Mouse (Mus musculus): ENCODE data around the gene Dusp1. TPM values are rescaled to one million over a fixed set of nuclear protein-coding genes. Genes with fewer than 3 reads are reported as not detected.

Gene Dusp1
- total RNA-seq (2021), result 30.8 and 37.8 TPM in 2 replicates
- long read RNA-seq, transcript Dusp1-202 (4 exons, 1,990 nt), result major isoform, 12 of 16 reads
- long read RNA-seq, partial matches to known transcripts, result 0 of 16 reads
- long read RNA-seq, other reads (novel, unspliced or antisense), result 4 of 16 reads

DNA sequence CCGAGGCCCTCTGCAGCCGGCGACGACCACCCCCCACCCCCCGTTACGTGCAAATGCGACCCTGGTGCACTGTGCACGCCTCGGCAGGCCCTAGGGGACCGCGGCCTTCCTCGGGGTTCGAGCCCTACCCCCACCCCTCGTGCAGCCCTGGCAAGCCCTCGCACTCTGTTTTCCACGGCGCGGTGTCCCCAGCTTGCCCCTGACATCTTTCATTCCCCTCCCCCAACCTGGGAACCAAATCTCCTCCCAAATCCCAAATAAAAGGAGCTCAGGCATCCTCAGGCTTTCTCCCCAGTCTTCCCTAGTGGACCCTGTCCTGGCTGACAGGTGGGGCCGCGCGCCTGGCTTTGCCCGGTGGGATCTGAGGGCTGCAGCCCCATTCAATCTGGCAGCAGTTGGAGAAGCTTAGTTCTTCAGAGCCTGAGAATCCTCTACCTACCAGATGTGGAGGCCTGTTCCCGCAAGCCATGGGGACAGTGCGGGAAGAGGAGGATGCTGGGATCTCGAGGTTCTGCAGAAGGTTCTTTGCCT, at the start of gene Dusp1:
Gene Dusp1 (minus strand): TSS at position 478 of the 531 bp plus-strand sequence.
- no peak for DNase-seq

DNA sequence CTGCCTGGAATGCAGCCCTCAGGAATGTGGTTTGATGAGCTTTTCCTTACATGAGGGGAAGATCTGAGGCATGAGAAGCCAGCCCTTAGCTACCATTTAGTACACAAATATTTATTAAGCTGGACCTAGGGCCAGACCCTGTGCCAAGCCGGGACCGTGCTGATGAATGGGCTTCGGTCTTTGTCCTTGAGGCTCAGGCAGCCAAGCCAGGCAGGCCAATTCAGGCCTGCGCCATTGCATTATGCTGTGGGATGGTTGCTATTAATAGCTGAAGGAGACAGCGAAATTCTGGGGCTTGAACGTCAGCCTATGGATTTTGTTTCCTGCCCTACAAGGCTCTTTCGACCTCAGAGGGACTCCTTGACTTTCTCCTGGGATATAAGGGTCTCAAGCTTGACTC, 49.4 kb upstream of the Dusp1 start:
- peak; percentile 70 for DNase-seq

DNA sequence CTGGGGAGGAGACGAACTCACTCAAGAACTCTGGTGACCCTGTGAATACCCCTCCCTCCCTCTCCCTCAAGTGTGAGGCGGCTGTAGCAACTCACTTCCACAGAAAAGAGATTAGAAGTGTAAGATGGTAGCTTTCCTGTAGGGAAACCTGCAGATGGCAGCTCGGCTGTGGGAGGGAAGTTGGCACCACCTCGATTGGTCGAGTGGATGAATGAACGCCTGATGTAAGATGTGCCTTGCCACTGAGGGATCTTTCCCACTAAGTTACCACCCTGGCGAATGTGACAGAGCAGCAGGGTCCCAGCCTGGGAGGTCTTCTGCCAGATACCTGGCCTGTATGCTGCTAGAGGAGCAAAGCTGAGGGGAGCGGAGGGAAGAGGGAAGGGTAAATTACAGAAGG, 47.9 kb upstream of the Dusp1 start:
- no peak for DNase-seq

DNA sequence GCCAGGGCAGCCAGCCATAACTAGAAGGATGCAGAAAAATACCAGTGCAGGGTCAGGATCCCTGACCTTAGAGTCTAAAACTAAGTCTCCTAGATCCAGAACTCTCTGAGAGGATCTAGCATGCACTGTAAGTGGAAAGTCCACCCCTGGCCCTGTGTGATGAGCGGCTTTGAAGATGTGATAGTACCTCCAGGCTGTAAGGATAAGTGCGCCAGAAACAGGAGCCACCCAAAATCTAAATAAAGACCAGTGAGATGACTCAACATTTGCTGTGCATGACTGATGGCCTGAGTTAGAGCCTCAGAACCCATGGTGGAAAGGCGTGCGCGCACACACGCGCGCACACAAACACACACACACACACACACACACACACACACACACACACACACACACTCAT, 46.9 kb upstream of the Dusp1 start:
- DNase-seq, result no peak

DNA sequence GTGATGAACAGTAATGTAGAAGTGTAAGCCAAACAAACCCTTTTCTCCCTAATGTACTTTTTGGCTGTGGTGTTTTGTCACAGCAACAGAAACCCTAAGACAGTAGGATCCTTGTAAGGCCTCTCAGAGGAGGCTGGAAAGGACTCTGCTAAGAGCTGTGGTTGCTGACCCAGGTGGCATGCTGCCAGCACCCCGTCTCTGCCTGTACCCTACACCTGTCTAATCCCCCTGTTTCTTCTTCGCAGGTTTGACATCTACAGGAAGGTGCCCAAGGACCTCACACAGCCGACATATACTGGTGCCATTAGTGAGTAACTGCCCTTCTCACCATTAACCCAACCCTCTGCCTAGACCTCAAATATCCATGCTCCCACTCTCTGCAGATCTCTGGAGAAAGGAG, 46.4 kb upstream of the Dusp1 start:
- no peak for DNase-seq

DNA sequence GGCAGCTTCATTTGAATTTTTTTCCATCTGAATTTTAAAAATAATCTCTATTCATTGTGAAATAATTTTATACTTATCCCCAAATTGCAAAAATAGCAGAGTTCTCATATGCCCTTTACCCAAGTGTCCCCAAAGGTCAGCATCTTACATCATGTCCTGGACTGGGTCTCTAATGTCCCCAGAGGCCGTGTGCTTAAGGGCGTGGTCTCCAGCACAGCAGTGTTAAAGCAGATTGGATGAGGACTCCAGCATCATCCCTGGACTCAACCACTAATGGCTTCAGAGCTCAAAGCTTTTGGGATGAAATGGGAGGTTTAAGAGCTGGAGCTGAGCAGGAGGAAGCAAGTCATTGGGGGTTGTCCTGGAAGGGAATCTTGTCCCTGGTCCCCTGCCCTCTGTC, 44.6 kb upstream of the Dusp1 start:
- no peak for DNase-seq

DNA sequence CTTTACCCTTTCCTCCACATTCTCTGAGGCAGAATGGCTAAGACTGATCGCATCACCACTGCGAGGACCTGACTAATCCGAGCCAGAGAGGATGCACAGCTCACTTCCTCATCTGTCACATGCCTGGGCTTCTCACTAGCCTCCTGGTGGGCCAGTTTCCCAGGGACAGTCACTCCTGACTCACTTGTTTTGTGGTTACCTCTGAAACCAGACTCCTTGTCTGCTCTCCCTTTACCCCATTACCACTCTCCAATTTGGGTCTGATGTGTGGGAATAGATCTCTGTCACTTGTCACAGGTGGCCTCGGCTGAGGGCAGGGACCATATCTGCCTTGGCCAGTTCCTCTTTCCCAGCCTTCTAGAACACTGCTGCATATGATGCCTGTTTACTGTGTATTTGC, 43.7 kb upstream of the Dusp1 start:
- DNase-seq, result no peak

DNA sequence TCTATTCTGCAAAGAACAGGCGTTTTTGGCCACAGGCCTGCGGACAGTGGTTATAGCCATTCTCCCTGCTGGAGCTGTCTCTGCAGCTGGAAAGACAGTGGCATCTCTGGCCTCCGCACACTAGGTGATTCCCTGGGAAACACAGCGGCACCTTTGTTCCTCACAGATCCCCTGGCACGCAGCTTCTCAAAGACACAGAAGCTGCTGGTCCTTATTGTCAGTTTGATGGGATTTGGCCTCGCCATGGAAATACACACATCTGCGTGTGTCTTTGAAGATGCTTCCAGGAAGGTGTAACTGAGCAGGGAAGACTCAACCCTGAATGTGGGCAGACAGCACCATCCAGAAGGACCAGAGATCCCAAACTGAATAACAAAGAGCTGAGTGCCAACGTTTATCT, 41.4 kb upstream of the Dusp1 start:
- no peak for DNase-seq

DNA sequence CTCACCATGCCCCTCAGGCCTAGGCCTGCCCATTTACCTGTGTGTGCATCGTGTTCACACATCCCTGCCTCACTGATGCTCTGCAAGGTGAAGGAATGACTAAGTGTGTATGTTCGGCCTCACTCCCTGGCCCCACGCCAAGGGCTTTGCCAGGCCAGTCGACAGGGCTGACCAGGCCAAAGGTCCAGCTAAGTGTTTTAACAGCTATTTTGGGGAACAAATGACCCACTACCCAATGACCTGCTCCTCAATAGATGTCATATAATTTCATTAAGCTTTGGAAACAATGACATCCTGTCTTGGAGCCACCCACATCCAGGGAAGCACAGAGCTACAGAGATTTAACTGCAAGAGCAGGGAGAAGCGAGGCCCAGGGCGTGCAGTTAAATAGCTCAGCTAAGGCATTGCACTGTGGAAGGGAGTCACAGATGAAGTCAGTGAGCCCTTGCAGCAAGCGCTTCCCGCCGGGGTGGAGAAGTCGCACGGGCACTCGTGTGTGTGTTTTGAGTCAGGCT, 40.5 kb upstream of the Dusp1 start:
- peak; percentile 69 for DNase-seq

DNA sequence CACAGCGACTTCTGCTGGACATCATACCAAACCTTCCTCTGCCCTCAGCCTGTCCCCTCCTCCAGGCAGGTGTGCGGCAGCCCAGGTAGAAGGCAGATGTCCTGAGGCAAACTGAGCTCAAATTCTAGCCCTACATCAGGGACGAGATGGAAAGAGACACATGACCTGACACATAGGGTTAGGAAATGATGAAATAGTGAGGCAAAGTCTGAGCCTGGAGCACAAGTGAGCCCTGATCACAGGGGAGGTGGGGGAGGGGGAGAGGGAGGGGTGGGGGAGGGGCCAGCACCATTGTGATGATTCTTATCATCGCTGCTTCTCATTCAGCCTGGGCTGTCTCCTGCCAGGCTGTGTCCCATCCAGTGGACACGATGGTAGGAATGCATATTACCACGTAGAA, 40.0 kb upstream of the Dusp1 start:
- no peak for DNase-seq

DNA sequence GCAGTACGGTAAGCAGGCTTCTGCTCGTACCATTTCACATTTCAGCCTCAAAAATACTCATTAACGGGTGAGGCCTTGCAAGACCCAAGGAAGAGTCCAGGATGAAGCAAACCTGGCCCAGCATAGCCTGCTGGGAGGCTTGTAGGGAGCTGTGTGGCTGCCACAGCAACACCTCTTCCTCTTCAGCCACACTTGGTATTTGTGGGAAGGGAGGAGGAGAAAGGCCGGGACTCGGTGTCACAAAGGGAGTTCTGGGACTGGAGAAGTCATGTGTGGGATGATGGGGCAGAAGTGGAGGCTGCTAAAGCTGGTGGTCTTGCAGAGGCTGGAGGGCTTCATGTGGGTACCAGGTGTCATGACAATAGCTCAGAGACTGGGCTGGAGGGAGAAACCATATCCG, 39.6 kb upstream of the Dusp1 start:
- DNase-seq, result no peak

DNA sequence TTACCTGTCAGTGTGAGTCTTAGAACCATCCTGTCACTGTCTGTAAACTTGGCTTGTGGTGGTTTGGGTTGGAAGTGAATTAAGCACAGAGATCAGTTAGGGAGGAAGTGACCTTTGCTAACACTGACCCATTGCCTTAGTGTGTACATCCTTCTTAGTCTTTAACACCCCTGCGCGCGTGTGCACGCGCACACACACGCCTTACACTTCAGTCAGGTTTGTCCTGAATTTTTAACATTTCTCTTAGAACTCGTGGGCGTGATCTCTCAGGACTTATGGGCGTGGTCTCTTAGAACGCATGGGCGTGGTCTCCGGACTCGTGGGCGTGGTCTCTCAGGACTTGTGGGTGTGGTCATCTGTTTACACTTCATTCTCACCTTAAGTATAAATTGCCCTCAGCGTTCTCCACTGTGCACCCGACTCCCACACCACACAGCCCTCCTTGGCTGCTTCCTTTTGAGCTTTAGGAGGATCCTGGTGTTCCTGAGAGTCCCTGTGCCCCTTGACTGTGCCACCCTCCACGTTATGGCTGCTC, 39.1 kb upstream of the Dusp1 start:
- DNase-seq, result no peak

DNA sequence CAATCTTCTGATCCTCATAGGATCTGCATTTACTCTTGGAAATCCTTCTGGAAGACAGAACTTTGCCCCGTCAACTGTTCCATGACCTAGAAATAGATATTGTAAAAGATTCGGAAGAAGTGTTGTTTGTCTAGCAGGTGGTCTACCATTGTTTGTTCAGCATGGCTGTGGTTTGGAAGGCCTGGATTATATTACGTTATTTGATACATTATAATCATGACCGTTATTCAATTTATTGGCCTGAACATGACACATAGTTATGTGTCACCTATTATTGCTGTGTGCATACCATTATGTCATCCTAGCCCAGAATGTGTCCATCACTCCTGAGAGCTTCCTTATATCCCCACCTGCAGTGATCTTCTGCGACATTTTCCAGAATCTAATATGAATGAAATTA, 36.9 kb upstream of the Dusp1 start:
- no peak for DNase-seq

DNA sequence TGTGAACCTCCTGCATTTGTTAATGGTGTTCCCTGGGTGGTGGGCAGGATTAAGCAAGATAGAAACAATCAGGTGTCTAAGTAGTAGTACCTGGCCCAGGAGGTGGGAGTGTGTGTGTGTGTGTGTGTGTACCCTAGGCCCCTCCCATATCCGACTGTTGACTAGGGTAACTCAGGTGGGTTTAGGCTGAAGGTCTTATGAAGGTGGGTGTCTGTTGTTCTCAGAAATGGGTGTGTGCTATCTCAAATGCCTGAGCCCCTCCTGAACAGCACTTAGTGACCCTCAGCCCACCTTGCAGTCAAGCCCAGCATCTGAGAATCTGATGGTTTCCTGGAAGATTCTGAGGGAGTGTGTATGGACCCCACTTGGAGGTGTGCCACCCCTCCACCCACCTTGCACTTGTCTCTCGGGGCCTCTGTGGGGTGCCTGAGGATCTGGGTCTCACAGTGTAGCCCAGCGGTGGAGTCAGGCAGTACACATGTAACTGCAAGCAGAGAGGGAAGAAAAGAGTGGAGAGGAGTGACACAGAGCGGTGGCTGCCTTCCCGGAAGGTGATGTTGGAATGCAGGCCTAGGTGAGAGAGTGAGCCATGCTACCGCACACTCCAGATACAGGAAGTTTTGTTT, 35.0 kb upstream of the Dusp1 start:
- no peak for DNase-seq

DNA sequence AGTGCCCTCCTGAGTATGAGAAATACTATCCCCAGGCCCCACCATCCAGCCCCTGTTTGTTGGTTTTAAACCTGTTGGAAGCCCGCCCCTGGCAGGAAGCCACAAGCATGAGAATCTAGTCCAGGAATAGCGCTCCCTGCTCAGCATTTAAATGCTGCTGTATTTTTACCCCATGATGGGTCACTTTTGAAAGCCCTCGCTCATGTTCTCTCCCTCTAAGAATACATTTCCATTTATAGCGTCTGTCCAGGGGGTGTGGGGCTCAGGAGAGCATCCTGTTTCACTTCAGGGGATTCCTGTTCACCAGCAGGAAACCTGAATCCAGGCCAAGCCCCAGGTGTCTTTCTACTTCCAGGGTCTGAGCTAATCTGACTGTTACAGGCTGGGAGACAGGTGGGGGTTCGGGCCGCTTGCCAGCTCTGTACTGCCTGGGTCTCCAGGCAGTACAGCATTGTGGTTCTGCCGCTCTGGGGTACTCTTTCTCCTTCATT, 34.3 kb upstream of the Dusp1 start:
- peak; percentile 58 for DNase-seq

DNA sequence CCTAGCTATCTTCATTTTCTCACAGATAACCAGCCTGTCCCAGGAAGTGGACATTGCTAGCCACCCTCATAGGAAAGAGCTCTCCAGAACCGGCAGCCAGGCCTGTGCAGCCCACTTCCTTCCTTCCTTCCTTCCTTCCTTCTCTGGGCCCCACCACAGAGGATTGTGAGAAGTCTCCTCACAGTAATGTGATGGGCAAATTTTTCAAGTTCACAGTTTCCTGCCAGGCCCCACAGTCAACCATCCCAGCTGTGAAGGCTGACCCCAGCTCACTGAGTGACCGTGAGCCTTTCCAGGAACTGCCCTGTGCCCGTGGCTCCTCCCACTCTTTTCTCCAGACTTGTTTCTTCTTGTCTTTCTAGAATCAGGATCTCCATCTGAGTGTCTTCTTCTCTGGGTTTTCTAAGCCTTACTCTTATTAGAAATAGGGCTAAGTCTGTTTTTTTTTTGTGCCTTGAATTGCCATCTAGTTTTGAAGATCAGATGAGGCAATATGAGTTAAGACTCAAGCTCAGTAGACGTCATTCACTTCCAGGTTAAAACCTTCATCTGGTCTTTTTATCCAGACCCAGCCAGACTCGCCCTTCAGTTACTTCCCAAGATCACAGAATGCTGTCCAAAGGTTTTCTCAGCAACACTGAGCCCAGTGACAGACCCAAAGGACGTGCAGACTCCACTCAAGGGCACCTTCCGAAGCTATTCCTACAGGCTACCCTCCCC, 33.7 kb upstream of the Dusp1 start:
- no peak for DNase-seq

DNA sequence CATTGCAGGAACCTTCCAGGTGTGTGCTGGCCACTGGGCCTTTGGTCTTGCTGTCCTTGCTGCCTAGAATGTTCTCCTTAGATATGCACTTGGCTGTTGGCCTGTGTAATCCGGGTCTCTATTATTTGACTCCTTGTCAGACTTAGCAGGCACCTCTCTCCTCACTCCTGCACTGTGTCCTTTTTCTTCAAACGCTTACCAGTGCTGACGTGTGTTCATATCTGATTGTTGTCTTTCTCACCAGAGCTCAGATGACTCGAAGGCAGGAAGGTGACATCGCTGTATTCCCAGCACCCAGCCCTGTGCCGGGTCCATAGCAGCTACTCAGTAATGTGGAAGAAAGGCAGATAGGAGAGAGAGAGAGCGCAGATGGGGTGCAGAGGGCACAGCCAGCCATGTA, 33.0 kb upstream of the Dusp1 start:
- DNase-seq, result no peak

DNA sequence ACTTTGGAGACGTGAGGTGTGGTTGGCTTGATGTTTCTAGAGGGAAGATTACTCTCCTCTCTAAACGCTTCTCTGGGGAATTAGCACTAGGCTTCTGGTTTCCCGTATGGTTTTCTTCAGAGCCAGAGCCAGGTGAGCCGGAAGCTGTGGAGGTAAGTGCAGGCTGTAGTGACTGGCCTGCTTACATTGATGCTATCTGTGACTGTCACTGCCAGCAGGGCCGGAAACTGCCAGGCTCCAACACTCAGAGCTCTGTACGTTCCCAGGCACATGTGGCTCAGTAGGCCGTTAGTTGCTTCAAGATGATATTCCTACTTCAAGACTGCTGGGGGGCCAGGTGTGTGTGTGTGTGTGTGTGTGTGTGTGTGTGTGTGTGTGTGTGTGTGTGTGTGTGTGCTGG, 32.2 kb upstream of the Dusp1 start:
- no peak for DNase-seq

DNA sequence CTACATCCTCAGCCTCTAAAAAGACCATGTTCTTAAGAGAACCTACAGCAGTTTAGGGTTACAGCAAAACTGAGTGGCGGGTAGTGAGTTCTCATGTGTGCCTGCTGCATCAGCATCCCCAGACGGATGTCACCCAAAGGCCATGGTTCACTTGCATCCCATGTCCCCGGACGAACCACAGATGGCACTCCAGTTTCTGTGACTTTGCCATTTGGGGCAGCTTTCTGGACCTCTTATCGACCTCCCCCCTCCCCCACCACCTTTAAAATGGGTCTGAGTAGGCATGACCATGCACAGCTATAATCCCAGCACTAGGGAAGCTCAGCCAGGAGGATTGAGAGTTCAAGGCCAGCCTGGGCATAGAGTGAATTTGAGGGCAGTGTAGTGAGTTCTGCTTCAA, 31.3 kb upstream of the Dusp1 start:
- no peak for DNase-seq

DNA sequence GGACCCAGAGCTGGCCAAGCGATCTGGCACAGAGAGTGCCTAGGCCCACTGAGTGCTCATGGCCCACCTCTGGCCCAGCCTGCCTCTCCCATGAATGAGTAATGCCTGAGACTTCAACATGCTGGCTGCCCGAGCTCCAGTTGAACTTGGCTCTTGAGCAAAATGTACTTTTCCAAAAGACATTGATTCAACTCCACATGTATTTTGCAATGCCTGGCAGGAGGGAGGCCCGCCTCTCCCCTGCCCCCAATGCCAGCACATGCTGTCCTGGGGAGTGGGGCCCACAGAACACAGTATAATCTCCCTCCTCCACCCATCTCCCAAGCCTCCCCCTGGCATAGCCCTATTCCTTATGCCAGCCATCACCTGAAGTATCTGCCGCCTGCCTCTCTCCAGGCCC, 30.6 kb upstream of the Dusp1 start:
- peak; percentile 67 for DNase-seq

DNA sequence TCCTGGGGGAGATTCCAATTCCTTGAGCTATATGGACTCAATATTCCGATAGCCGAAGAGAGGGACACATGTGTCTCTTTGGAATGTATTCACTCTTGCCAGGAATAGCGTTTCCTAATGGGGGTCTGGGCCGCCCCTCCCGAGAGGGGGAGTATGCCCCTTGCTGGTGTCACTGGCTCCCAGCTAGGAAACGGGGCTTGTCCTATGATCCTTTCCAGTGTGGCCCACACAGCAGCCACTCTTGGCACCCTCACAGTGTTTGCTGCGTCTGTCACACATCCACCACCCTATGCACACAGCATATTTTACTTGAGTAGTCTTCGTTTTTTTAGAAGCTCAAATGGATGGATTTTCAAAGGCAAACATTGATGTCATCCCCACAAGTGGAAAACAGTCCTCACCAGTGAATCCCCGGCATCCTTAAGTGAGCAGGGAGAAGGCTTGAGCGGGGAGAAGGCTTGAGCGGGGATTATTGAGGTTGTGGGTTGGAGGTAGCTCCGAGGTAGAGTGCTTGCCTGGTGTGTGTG, 26.1 kb upstream of the Dusp1 start:
- DNase-seq, result no peak

DNA sequence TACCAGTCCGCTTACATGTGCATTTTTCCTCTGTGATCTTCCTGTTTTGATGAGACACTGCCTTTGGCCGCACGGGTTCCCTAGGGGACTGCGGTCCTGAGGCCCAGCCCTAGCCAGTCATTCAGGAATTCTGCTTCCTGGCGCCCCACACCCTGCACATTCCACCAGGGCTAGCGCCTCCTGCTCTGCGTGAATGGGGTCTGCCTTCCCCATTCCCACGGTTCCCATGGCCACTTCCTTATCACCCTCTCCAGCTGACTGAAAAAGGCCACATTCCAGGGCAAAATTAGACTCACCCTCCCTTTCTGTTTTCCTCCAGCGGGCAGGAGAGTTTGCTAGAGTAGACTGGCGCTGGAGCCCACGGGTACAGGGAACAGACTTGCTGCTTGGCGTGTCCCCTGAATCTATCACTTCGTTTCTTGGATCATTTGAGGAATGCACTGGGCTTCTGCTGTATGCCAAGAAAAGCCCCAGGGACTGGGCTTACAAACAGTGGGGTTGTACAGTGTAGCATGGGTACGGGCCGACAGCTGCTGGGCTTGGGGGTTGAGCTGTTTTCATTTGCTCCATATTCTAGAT, 22.7 kb upstream of the Dusp1 start:
- peak; percentile 70 for DNase-seq

DNA sequence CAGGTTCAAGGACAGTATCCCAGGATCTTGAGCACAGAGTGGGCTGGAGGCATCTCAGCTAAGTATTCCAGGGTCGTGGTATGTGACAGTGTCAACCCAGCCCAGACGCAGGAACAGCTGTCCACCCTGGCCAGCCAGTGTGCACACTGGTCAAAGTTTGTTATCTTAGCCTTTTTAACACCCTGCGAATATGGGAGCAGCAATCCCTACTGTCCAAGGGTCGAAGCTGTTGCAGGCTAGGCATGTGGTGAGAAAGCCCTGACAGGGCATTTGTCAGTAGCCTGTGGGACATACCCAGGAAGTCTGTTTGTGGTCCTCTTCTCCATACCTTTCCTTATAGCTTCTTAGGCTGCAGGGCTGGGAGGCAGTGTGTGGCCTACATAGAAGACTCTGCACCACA, 22.1 kb upstream of the Dusp1 start:
- DNase-seq, result no peak

Data from adrenal gland, postnatal 25 days (tissue).